Mouse (Mus musculus) Patski (cell line): ENCODE results near the gene Pfn1. TPM values are rescaled to one million over a fixed set of nuclear protein-coding genes. Genes with fewer than 3 reads are reported as not detected.

Source experiments
- ATAC-seq: fragments of 100-300 bp; one replicate; pipeline ENCODE4 v1.8.0; 2021
- CTCF ChIA-PET: fragments of 350-600 bp; sonication (Branson Sonifier 250); formaldehyde crosslinking; loops from one replicate; lab custom pipeline; 2022; ENCODE audit warnings: inconsistent platforms; lab: Charles Lee
- POLR2A ChIA-PET: fragments of 350-600 bp; sonication (Branson Sonifier 250); formaldehyde crosslinking; loops from one replicate; lab custom pipeline; 2022; ENCODE audit warnings: antibody characterized with exemption, inconsistent platforms; lab: Charles Lee
- DNase-seq: peaks from one replicate; pipeline ENCODE4 v3.0.0-alpha.2; 2011; ENCODE audit warnings: low read depth, low spot score
- H3K27me3 ChIP-seq: fragments of 371-371 bp; one replicate; pipeline ENCODE4 v1.5.1; 2021
- CTCF ChIP-seq: fragments of 100-300 bp; IDR thresholded peaks from one replicate; pipeline ENCODE4 v1.5.1; 2021
- in situ Hi-C: fragments of 300-500 bp; cut with MboI; formaldehyde crosslinking; loops from 3 replicates; pipeline ENCODE4 v1.11.1; 2018; ENCODE audit warnings: low pct_unique_long_range_greater_than_20kb, mixed read lengths
- polyA plus RNA-seq: library from polyadenylated mRNA; unstranded; gene quantifications from one replicate; pipeline ENCODE4 v1.2.3, GENCODE M21; 2021

Pfn1 gene
- polyA plus RNA-seq, 1 experiment from 2014 or later = 1,032 TPM

DNA sequence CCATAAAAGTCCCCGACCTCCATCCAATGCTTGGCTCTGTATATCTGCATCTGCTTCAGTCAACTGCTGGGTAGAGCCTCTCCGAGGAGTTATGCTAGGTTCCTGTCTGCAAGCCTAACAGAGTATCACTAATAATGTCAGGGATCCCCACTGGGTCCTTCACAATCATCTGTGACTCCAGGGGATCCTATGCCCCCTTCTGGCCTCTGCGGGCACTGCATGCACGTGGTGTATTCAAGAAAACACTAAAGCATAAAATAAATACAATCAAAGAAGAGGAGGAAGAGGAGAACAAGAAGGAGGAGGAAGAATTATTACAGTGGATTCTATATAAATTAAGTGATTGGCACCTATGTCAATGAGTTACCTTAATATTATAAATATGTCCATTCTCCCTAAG lies 29.0 kb downstream of the Pfn1 start:
- peak; percentile 76 for TF ChIP-seq CTCF
- ATAC-seq (no peak), DNase-seq (no peak)
- in situ Hi-C loops = no loop called here
- no peaks in the 10 kb centered on the region for H3K27me3 ChIP-seq
- POLR2A ChIA-PET = interaction anchor here (1.1 kb wide), 1 partner anchor 44 kb away, joined by 3 read pairs; the partner anchor contains the start of gene Spag7
- CTCF ChIA-PET = interaction anchor here (0.6 to 2.3 kb wide), 3 partner anchors 9 to 108 kb away, joined by 3 to 6 read pairs (median 6); no protein-coding TSS in a partner anchor

GRCm38 (mm10) chr11:70623053-70623742 lies 31.2 kb downstream of the Pfn1 start:
- in situ Hi-C loops = loop anchor here (5.0 kb wide), 1 partner anchor 206 kb away; no protein-coding TSS in a partner anchor
- H3K27me3 ChIP-seq = no peaks in the 10 kb centered on the region
- POLR2A ChIA-PET = interaction anchor here (1.1 kb wide), 1 partner anchor 22 kb away, joined by 3 read pairs; no protein-coding TSS in a partner anchor
- DNase-seq (no peak), ATAC-seq (no peak)
- CTCF ChIA-PET = interaction anchor here (1.0 kb wide), 1 partner anchor 8 kb away, joined by 3 read pairs; no protein-coding TSS in a partner anchor
- no peak for TF ChIP-seq CTCF

DNA sequence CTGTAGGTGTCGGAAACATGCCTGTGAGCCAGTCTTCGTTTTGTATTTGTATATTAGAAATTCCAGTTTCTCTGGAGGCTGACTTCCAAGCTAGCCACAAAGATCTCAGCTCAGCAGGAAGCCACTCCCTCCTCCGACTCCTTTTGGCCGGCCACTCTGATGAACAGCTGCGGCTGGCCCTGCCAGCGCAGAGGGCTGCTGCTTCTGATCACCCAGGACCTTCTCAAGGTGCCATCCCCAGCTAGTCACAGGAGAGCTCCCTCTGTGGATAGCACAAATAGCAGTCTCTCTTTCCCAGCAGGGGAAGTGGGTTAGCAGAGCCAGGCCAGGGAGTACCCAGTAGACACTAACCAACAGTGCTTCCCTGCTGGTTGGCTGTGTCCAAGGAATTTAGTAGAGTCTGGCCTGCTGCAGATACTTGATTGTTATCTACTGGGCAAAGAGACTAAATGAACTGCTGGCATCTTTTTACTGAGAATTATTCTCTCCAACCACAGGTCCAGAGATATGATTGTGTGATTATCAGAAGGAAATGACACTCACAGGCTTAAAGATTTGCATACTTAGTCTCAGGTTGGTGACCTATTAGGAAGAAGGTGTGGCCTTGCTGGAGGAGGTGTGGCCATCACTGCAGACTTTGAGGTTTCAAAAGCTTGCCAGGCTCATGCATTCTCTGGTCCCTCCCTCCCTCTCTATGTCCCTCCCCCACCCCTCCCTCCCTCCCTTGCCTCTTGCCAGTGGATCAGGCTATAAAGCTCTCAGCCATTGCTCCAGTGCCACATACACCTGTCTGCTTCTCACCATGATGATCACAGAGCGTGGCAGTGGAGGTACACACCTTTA lies 32.3 kb downstream of the Pfn1 start:
- ATAC-seq (peak; percentile 26), DNase-seq (no peak)
- POLR2A ChIA-PET = interaction anchor here (1.1 kb wide), 1 partner anchor 21 kb away, joined by 3 read pairs; no protein-coding TSS in a partner anchor
- no peak for TF ChIP-seq CTCF
- in situ Hi-C loops = loop anchor here (5.0 kb wide), 1 partner anchor 205 kb away; no protein-coding TSS in a partner anchor
- CTCF ChIA-PET = interaction anchor here (1.0 to 1.4 kb wide), 2 partner anchors 9 to 105 kb away, joined by 3 to 4 read pairs; no protein-coding TSS in a partner anchor
- H3K27me3 ChIP-seq = no peaks in the 10 kb centered on the region

- CTCF ChIA-PET = no interaction called here
- DNase-seq (no peak), ATAC-seq (no peak)
- no peak for TF ChIP-seq CTCF
- no peaks in the 10 kb centered on the region for H3K27me3 ChIP-seq
- in situ Hi-C loops = no loop called here
- POLR2A ChIA-PET = no interaction called here
Observed at GRCm38 (mm10) chr11:70619101-70619500, 35.3 kb downstream of the Pfn1 start, which contains the start of gene Chrne. Gene Chrne (minus strand): TSS chr11:70619216.

DNA sequence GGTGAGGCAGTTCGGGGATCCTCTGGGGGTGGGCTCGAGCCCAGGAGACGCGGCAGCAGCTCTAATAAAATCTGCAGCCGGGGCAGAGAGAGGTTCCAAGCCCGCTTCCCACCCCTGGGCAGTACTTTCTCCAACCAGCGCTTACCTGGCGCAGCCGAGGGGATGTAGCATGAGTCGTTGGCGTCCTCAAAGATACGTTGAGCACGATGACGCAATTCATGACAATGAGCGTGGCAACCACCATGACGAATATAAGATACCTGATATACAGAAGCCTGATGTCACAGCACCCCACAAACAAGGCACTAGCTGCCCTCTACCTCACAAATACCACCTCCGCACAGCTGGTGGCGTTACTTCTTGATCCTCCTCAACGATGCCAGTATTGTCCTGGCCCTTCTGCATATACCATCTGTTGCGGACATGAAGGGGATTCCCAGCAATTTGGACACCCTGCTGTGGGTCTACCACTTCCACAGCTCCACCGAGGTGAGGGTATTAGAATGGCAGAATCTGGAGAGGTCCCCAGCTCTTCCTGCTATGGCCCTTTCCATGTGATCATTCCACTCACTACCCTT lies 38.8 kb downstream of the Pfn1 start, which contains the start of gene 4930544D05Rik:
4930544D05Rik (plus strand) TSS at position 333 of the 578 bp plus-strand sequence.
- ChIA-PET CTCF (no interaction called here), POLR2A (interaction anchor here (1.0 kb wide), 1 partner anchor 70 kb away, joined by 3 read pairs; no protein-coding TSS in a partner anchor)
- no peak for ATAC-seq
- DNase-seq = no peak
- in situ Hi-C loops = no loop called here
- no peaks in the 10 kb centered on the region for H3K27me3 ChIP-seq
- TF ChIP-seq CTCF = no peak

DNA sequence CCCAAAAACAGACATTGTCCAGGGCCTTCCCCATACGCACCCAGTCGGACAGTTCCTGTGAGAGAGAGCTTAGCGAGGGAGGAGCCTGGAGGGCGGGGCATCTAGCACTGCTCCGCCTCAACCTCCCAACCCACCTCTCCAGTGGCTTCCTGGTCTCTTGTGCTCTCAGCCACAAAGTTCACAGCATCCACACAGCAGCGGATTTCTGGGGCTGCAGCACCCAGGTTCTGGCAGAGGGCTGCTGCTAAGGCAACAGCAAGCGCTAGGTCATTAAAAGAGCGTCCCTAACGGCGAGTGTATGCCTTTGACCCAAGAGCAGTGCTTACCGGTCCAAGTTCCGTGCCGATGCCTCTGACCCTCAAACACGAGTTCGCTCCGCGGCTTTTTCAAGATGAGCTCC lies 39.4 kb downstream of the Pfn1 start:
- in situ Hi-C loops = no loop called here
- ATAC-seq (no peak), DNase-seq (no peak)
- H3K27me3 ChIP-seq = no peaks in the 10 kb centered on the region
- POLR2A ChIA-PET = interaction anchor here (1.0 kb wide), 1 partner anchor 69 kb away, joined by 3 read pairs; no protein-coding TSS in a partner anchor
- CTCF ChIA-PET = no interaction called here
- TF ChIP-seq CTCF = no peak

DNA sequence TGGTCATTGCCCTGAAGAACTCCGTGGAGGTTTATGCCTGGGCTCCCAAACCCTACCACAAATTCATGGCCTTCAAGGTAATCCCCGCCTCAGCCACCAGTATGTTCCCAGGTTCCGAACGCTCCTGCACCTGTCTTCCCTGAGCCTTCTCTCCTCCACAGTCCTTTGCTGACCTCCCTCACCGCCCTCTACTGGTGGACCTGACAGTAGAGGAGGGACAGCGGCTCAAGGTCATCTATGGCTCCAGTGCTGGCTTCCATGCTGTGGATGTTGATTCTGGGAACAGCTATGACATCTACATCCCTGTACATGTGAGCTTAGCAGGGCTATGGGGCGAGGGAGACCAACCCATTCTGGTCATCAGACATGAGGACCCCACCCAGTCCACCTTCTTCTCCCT lies 41.9 kb downstream of the Pfn1 start:
- CTCF ChIA-PET = interaction anchor here (1.2 kb wide), 1 partner anchor 51 kb away, joined by 3 read pairs; no protein-coding TSS in a partner anchor
- H3K27me3 ChIP-seq = no peaks in the 10 kb centered on the region
- POLR2A ChIA-PET = no interaction called here
- ATAC-seq = no peak
- no peak for TF ChIP-seq CTCF
- in situ Hi-C loops = no loop called here
- DNase-seq = no peak

GRCm38 (mm10) chr11:70610752-70611151 lies 43.7 kb downstream of the Pfn1 start:
- H3K27me3 ChIP-seq = no peaks in the 10 kb centered on the region
- DNase-seq (no peak), ATAC-seq (no peak)
- ChIA-PET CTCF (no interaction called here), POLR2A (interaction anchor here (1.0 kb wide), 1 partner anchor 91 kb away, joined by 3 read pairs; no protein-coding TSS in a partner anchor)
- in situ Hi-C loops = no loop called here
- TF ChIP-seq CTCF = no peak

- no peak for ATAC-seq
- H3K27me3 ChIP-seq = no peaks in the 10 kb centered on the region
- in situ Hi-C loops = loop anchor here (5.0 kb wide), 1 partner anchor 91 kb away; the partner anchor contains the start of gene Gltpd2
- DNase-seq = no peak
- ChIA-PET CTCF (interaction anchor here (1.1 kb wide), 1 partner anchor 10 kb away, joined by 4 read pairs; no protein-coding TSS in a partner anchor), POLR2A (no interaction called here)
- no peak for TF ChIP-seq CTCF
Observed at GRCm38 (mm10) chr11:70608381-70609066, 45.9 kb downstream of the Pfn1 start.
